Mouse (Mus musculus) megakaryocyte, adult 5-6 weeks (primary cell): Measurements from ENCODE around the gene Tom1l2. TPM values are rescaled to one million over a fixed set of nuclear protein-coding genes. Genes with fewer than 3 reads are reported as not detected.

Source experiments
- ATAC-seq: 2 replicates; pipeline ENCODE4 v1.8.0; 2016; ENCODE audit warnings: mild to moderate bottlenecking, inconsistent platforms; ENCODE audit not compliant: poor library complexity, severe bottlenecking
- total RNA-seq, 2 experiments: library from RNA; stranded (forward) in 1 of 2; stranded (reverse) in 1 of 2; fragments of 153-499, 151-499 nt in 1 of 2; fragments of 221-1000, 200-1000 nt in 1 of 2; gene quantifications; 2 replicates each; pipeline versions ENCODE4 v1.2.3 to v1.2.4; 2015 to 2017

Tom1l2 gene
- total RNA-seq, 2 experiments from 2014 or later = 4.3 to 6.0 TPM

DNA sequence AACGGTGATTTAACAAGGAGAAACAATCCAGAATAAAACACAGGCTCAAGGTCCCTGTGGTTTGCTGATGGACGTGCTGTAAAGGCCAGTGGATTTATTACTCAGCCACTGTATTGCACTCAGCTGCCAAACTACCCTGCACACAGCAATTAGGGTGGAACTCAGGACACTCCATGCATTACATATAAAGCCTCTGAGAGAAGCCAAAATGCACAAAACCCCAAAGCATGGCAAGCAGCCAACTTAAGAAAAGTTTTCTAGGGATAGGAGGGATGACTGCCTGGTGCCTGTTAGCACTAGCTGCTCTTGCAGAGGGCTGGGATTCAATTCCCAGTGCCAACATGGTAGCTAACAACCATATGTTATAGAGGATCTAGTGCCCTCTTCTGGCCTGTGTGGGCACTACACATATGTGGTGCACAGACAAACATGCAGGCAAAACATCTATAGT is 45.3 kb downstream of the Tom1l2 start:
- ATAC-seq = 0 out of 2 replicates have a peak, but pooled peaks have one; percentile 30

DNA sequence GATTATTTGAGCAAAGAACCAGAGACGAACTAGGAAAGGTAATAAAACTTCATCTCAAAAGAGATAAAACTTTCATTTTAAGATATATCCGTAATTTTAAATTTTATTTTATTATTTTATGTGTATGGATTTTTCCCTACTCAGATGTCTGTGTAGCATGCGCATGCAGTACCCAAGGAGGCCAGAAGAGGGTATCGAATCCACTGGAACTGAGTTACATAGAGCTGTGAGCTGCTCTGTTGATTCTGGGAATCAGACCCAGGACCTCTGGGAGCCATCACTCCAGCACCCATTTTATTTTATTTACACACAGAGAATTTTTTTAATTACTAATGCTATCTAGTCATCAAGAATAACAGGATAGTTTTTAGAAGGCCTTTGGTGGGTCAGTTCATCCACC is 45.9 kb downstream of the Tom1l2 start:
- ATAC-seq = peak; percentile 43; the same call in 1 of the 2 replicates

DNA sequence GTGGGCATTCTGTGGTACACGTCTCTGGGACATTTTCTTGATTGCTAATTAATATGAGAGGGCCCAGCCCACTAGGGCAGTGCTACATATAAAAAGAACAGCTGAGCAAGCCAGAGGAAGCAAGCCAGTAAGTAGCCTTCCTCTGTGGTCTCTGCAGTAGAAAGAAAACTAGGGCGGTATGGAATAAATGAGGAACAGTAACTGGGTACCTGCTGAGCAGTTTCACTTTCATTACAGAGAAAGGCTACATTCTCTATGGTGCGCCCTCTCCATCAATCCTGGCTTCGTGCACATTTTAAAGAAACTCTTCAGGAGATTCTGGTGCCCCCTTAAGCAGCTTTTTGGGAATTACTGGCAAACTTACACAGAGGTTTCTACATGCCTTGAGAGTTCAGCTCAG is 47.1 kb downstream of the Tom1l2 start:
- peak; percentile 80 for ATAC-seq

DNA sequence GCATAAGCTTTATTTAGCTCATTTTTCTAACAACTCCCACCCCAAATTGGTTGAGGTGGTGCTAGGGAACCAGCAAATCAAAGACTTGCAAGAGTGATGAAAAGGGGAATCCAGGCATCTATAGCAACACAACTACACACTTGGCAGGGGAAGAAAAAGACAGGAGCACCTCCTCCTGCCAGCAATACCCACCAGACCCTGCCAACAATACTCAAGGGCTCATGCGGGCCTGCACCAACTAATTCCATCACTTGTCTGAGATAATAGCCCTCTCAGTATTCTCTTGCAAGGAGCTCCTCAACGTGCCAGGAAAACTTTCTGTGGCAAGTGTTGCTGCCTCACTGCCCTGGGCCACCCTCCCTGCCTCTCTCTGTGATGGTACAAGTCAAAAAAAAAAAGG is 49.2 kb downstream of the Tom1l2 start:
- ATAC-seq = no peak

DNA sequence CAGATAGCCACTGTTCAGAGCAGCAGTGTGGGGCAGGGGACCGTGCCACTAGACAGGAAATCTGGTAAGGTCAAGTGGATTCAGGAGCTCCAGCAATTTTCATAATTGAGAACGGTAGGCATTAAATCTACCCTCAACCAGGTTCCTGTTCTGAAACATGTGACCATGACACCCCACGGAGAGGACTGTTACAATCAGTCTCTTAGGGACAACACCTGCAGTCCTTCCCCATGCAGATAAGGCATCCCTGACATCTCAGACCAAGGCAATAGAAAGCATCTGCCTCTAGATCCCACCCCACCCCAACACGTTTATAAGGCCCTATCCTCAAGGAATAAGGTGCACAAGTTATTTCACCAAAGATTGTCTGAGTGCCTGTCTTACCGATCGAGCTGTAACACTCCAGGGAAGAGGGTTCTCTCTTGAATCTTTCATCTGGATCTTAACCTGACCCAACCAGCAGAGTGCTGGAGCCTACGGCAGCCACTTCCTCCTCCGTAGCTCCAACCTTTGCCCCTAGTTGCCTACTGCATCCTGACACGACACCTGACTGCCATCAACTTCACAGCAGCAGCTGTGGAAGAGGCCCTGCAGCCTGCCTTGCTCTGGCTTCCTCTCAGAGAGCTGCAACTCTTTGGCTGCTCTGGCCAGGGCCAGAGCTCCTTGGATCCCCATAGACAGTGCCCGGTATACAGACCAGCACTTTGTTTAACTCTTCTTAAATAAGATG is 50.2 kb downstream of the Tom1l2 start:
- ATAC-seq = no peak

DNA sequence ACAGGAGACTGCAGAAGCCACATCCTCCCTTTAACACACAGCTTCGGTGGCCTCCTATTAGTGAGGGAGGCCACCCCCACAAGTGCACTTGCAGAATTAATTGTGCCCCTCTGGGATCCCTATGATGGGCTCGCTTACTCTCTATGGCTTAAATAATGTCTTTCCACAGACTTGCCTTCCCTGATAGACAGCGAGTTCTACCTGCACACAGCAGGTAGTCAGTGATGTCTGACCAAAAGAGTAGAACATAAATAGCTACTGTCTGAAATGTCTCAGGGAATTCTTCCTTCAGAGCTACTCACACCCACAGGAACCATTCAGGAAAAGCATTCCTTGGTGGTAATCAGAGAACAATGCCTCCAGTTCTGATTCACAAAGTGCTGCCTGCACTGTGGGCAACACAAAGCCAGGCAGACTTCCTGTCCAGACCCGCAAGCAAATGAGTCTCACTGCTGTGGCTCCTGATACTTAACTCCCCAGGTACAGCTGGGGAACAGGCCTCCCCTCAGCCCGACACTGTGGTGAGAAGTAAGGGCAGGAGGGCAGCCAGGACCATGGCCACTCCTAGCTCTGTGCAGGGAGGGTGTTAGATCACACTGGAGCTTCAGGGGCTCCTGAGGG is 51.0 kb downstream of the Tom1l2 start:
- ATAC-seq = no peak

DNA sequence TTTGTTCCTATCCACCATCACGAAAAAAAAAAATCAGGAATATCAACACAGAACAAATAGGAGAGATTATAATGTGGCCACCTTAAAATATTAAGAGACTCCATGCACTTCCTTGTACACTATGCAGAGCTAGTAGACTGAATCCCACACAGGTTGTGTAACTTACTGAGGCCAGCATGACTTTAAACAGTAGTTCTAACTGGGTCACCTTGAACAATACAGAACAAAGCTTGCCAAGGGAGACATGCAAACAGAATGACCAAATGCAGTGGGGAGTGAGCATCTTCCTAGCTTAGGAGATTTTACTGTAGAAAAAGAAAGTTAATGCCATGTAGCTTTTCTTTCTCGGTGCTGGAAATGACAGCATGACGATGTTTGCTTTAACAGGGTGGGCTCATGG is 52.4 kb downstream of the Tom1l2 start:
- ATAC-seq = no peak

DNA sequence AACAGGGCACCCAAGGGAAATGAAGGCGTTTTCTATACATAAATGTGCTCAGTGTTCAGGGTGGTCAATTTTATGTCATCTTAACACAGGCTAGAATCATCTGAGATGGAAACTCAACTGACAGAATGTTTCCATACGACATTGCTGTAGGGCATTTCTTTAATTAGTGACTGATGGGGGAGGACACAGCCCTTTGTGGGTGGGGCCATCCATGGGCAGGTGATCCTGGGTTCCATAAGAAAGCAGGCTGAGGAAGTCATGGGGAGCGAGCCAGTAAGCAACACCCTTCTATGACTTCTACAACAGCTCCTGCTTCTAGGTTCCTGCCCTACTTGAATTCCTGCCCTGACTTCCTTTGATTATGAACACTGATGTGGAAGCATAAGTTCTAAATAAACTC is 54.9 kb downstream of the Tom1l2 start:
- no peak for ATAC-seq

DNA sequence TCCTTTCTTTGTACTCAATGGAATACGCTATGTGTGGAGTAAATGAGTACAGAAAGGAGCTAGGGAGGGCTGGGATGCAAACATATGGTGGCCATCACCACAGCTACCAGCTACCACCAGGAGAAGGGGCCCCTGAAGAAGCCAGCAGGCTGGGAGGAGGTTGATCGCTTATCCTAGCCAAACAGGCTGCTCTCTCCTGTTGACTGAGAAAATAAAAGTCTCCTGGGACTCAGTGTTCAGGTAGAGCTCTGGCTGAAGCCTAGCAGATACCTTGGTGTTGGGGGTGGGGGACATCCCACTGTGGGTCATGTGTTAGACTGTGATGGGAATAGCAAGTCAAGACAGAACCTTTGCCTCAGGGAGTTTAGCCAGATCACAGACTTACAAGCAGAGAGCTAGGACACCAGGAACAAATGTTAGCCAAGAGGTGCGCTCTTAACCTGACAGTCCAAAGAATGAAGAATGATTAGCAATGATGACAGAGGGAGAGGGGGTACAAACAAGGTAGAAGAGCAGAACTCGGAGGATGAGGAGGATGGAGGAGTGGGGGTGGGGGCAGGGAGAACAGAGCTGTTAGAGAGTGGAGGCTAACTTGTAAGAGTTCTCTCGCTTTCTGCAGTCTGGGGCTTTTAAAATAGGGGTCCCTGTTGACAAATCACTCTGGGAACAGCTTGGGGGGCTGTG is 57.9 kb downstream of the Tom1l2 start:
- no peak for ATAC-seq

DNA sequence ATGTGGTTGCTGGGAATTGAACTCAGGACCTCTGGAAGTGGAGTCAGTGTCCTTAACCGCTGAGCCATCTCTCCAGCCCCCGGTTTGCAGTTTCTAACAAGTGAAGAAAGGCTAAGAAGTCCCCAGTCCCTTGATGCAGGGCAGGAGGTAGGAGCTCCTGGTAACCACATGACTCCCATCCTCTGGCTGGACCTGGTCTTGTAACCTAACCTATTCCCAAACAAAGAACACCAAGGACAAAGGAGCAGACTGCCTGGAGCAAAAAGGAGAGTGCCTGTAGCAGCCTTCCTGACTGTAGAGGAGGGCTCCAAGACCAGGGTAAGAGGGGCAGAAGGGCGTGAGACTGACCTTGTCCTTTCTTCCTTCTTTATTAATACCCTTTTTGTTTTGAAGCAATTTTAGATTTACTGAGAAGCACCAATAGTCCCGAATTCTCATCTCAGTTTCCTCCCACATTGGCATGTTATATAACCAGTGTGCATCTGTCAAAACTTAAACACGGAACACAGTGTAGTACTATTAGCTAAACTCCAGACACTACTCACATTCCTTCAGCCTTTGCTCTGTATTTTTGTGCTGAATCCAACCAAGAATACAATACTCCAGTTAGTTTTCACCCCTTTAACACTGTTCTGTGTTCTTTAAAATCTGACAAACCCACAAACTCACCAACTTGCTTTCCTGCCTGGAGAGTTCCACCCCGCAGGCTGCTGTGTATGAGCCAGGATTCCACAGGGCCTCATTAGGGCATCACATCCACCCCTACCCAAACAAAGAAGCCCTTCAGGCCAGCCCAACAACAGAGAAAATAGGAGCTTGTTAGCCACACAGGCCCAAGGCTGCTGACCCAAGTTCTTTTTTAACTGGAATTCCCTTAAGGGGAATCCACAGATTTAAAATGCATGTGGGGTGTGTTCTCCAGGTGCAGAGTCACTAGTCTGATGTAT is 58.7 kb downstream of the Tom1l2 start:
- ATAC-seq = no peak

DNA sequence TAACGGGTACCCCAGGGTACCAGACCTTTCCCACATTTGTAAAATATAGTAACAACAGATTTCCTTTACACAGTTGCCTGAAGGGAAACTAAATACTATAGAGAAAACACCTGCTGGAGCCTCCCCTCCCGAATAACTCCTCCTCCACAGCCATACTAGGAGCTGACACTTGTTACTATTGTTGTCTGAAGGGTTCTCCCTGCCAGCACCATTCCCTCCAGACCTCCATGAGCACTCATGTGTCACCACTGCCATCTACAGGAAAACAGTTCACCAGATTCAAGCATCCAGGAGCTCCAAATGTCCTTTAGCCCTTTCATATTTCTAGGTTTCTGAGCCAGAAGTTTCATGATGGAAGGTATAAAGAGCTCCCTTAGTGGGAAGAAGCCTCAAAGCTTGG is 60.0 kb downstream of the Tom1l2 start:
- no peak for ATAC-seq

DNA sequence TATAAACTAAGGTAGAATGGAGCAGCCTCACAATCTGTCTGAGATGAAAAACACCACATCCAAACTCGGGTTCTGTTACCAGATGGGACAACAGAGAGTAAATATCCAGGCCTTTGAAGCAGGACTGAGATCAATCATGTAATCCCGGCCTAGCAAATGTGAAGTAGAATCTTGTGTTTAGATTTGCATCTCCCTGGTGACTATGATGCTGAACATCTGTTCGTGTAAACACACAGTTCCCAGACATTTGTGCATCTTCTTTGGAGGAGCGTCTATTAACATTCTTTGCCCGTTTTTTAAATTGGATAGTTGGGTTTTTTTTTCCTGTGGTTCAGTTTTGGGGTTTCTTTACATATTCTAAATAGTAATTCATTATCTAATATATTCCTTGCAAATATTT is 63.7 kb downstream of the Tom1l2 start:
- no peak for ATAC-seq

DNA sequence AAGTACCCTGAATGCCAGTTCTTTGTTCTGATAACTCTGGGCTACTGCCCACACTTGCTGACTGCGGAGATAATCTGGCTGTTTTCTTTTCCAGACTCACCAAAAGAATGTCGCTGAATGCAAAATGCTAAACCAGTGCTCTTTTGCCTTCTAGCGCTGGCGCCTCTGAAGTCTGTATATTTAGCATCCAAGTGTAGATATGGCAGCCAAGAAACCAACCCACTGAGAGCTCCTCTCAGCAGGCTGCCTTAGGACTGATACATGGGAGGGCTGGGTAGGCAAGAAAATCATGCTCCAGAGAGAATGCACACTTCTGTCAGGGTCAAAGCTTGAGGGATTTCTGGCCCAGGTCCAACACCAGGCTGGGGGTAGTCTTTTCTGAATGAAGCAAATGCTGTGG is 66.4 kb downstream of the Tom1l2 start:
- no peak for ATAC-seq

DNA sequence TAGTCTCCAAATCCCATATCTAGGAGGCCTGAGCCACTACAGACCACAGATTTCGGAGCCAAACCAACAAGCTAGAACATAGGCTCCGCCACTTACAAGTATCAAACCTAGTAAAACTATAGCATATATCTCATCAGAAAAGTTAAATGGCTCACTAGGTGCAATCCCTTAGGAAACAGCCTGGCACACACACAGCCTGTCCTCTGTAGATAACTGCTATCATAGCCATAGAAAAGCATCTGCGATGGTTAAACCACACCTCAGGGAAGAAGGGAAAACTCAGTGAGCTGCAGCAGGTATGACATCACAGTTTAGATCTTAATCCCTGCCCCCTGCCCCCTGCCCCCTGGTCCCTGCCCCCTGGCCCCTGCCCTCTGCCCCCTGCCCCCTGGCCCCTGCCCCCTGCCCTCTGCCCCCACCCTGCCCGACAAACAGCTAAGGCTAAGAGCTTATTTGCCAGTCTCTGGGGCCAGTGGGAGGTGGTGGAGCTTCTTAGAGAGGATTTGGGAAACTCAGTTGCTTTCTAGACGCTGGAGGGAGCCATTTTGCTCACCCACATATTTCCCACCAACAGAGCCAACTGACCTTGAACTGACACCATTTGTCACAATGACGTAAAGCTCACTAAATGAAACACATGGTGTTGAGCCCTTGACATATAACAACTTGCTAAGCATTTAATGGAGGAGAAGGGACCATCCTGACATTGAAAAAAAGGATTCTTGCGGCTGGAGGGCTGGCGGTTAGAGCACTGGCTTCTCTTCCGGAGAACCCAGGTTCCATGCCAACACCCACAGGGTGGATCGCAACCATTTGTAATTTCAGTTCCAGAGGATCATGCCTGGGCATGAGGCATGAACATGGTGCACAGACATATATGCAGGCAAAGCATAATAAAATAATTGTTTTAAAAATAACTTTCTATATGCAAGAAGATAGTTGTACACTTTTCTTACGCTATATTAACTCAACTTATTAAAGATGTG is 72.0 kb downstream of the Tom1l2 start:
- ATAC-seq = no peak

DNA sequence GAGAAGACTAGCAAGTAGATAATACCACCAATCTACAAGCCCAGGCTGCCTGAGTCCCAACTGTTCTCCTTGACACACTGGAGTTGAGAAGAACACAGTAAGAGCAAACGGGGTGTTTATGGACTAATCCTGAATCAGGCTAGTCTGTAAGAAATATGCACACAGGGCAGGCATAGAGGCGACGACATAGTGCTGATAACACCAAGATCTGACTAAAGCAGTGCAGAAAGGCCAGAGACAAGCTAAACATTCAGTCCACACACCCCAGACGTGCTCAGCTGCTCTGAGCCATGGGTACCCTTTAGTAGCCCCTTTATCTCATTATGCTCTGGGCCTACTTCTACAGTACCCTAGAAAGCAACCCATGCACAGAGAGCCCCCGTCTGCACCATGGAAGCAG is 73.2 kb downstream of the Tom1l2 start:
- ATAC-seq = no peak

DNA sequence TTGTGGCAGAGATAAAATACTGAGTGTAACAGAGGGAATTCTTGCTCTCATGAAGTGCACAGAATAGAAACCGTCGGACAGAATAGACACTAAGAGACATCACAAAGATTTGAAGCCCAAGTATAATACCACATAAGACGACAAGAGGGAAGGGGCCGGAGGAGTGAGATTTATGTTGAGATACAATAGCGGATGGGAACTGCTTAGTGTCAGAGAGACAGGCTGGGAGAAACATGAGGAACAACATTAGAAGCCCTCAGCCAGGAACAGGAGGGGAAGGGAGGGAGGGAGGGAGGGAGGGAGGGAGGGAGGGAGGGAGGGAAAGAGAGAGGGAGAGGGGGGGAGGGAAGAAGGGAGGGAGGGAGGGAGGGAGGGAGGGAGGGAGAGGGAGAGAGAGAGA is 74.9 kb downstream of the Tom1l2 start:
- ATAC-seq = no peak

DNA sequence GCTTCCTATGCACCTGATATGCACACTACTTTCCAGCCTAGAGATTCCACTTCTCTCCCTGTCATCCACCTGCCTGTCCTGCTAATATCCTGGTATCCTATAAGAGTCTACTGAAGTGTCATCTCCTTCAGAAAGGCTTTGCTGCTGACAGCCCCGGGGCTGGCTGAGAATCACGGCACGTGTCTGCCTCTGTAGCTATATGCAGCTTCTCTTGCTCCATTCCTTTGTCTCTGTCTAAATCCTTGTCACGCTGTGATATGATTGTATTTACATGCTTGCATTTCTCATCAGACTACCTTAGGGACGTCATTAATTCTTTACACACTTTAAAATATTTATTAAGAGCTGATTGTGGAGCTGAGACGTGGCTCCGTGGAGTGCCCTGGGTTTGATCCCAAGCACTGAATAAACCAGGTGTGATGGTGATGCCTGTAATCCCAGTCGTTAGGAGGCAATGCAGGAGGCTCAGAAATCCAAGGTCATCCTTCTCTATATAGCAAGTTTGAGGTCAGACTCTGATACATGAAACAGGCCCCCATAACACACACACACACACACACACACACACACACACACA is 75.5 kb downstream of the Tom1l2 start:
- ATAC-seq = no peak

DNA sequence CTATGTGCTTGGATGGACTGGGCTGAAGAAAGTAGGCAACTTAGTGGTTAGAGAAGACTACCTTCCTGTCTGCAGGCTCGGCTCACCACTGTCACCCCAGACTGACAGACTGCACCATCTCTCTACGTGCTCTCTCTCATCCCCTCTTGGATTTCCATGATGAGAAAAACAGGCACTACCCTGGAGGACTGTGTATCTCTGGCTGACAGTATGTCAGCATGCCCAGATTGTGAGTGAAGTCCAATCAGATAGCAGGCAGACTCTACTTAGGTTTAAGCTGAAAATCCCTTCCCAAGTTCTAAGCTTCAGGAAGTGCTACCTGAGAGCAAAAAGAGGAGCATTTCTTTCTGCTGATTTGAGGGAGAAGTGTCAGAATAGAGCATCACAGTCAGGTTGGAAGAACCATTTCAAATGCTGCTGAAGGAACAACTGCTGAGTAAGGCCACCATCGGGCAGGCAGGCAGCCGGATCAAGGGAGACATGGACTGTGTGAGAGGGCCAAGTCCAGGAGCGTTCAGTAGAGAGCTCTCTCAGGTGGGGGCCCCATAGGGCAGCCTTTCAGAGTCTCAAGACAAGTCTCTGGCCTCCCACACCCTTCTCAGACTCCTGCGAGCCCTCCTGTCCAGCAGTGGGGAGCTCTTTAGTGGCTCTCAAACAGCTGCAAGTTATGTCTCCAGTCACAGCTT is 76.2 kb downstream of the Tom1l2 start:
- ATAC-seq = no peak

DNA sequence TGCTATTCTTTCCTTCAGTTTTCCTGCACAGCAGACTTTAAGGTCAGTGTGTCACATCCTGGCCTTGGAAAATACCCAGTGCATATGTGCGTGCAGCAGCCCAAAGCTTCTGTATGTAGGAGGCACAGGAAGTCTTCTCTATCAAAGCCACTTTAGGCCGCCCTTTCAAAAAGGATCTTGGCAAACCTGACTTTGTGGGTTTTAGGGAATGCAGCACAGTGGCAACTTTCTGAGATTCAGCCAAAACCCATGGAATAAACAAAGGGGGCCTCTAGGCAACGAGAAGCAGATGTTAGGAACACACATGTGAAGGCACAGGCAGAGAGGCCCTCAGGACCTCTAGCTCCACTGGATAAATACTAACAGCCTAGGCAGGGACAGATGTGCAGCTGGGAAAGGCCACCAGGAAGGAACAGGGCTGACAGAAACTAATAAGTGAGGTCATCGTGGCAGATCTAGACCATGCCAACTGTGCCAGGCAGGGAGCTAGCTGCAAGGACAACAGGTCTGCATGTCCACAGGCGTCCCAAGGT is 79.4 kb downstream of the Tom1l2 start:
- no peak for ATAC-seq
